Mouse (Mus musculus) stomach, embryonic 15.5 days (tissue): ENCODE results near the gene Palm. TPM values are rescaled to one million over a fixed set of nuclear protein-coding genes. Genes with fewer than 3 reads are reported as not detected.
A peak's percentile ranks its signal among the peaks of the same experiment; 100 is the strongest.

Experiments
- ATAC-seq: fragments of 200-750 bp; cut with Nextera tagmentation; 2 replicates; pipeline ENCODE4 v1.8.0; 2017; ENCODE audit warnings: low read depth, moderate number of reproducible peaks, moderate TSS enrichment; ENCODE audit not compliant: insufficient read depth, low FRiP score
- H3K27ac ChIP-seq: fragments of 300-500 bp; sonication (generic); 2 replicates; pipeline ENCODE4 v1.5.1; 2015; ENCODE audit warnings: mild to moderate bottlenecking, inconsistent platforms
- H3K27me3 ChIP-seq: fragments of 300-500 bp; sonication (generic); replicated peaks from 2 replicates; pipeline ENCODE4 v1.6.1; 2015; ENCODE audit warnings: inconsistent platforms
- H3K36me3 ChIP-seq: fragments of 300-500 bp; sonication (generic); 2 replicates; pipeline ENCODE4 v1.6.1; 2015; ENCODE audit warnings: inconsistent platforms
- H3K4me1 ChIP-seq: fragments of 300-500 bp; sonication (generic); 2 replicates; pipeline ENCODE4 v1.6.1; 2015; ENCODE audit warnings: inconsistent platforms
- H3K4me2 ChIP-seq: fragments of 300-500 bp; sonication (generic); 2 replicates; pipeline ENCODE4 v1.6.1; 2015; ENCODE audit warnings: mild to moderate bottlenecking, inconsistent platforms
- H3K4me3 ChIP-seq: fragments of 300-500 bp; sonication (generic); replicated peaks from 2 replicates; pipeline ENCODE4 v1.5.1; 2015; ENCODE audit warnings: inconsistent platforms
- H3K9ac ChIP-seq: fragments of 300-500 bp; sonication (generic); 2 replicates; pipeline ENCODE4 v1.6.1; 2015; ENCODE audit warnings: inconsistent platforms
- H3K9me3 ChIP-seq: fragments of 300-500 bp; sonication (generic); 2 replicates; pipeline ENCODE4 v1.6.1; 2016; ENCODE audit warnings: inconsistent platforms
- WGBS: fragments of 180-500 bp; shearing (Covaris S2); methylation state at CpG from one replicate; pipeline ENCODE4 v1.1.7; 2015; 5-methylcytosine and 5-hydroxymethylcytosine counted together
- polyA plus RNA-seq: library from polyadenylated mRNA; unstranded; fragments of >200 nt; fragmentation: Nextera tagmentation; extraction: Ambion mirVana; gene quantifications from 2 replicates; pipeline ENCODE4 v1.2.1, GENCODE M21; 2015

Gene Palm
- polyA plus RNA-seq, 1 experiment from 2014 or later: 54.1 TPM

DNA sequence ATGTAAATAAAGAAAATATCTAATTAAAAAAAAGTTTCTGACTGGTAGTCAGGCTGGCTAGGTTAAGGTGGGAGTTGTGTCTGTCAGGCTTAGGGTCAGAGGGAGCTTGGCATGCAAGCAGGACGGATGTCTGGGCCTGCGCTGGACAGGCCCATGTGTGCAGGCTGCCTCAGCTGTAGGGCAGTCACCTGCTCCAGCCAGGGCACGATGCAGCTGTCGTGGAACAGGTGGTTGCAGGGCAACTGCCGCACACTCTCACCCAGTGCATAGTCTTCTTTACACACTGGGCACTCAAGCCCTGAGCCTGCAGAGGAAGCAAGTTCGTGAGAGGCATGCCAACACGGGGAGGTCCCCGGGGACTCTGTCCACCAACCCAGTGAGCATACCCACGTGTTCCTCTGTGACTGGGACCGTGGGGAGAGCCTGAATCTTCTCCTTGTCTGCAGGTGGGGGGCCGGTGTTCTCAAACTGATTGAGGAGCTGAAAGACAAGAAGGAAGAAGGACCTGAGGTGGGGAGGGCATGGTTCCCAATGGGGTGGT, 32.7 kb upstream of the Palm start:
- Histone ChIP-seq H3K27me3 (no peaks in the 10 kb centered on the region), H3K9me3 (no peaks in the 10 kb centered on the region), H3K9ac (no peak overlapping the region), H3K4me2 (no peak overlapping the region), H3K4me1 (peaks cover 22% of the 10 kb centered on the region), H3K36me3 (peaks cover 45% of the 10 kb centered on the region), H3K27ac (no peak overlapping the region), H3K4me3 (no peak overlapping the region)
- no peak for ATAC-seq
- WGBS: 88% methylated on average over 11 of the region's 11 CpGs

DNA sequence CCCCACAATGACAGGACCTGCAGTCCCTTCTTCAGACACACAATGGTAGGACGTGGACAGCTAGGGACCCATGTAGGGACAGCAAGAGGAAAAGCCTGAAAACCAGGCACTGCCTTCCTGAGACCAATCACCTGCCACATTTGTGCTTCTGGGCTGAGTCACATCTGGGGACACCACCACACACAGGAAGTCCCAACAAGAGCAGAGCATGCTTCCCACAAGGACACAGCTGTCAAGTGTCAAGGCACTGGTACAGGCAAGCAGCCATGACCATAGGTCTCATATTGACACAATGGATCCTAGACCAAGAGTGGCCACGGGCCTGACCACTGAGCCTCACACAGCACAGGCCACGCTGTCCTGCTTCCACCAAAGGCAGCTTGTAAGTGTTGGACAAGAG, 30.5 kb upstream of the Palm start:
- ATAC-seq: no peak
- Histone ChIP-seq H3K4me2 (no peak overlapping the region), H3K4me1 (peaks cover 27% of the 10 kb centered on the region), H3K27ac (no peak overlapping the region), H3K4me3 (no peak overlapping the region), H3K36me3 (peaks cover 31% of the 10 kb centered on the region), H3K9me3 (no peaks in the 10 kb centered on the region), H3K27me3 (no peaks in the 10 kb centered on the region), H3K9ac (no peak overlapping the region)
- 82% methylated on average over 3 of the region's 3 CpGs for WGBS

DNA sequence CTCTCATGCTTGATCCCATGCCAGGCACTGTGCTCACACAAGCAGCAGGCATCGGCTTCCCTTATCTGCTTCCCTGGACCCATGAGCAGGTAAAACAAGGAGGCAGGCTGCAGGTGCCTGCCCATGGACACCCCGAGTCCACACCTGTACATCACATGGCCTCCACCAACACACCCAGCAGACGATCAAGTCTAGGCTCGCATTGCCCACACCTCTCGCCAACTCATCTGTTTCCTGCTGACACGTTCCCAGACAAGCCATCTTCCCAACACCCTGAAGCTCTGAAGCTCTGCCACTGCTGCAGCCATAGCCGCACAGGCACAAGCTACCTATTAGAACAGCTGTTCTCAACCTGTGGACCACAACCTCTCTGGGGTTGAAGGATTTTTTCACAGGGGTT, 29.1 kb upstream of the Palm start:
- H3K9ac ChIP-seq: no peak overlapping the region
- no peak for ATAC-seq
- WGBS: 70% methylated on average over 7 of the region's 7 CpGs

DNA sequence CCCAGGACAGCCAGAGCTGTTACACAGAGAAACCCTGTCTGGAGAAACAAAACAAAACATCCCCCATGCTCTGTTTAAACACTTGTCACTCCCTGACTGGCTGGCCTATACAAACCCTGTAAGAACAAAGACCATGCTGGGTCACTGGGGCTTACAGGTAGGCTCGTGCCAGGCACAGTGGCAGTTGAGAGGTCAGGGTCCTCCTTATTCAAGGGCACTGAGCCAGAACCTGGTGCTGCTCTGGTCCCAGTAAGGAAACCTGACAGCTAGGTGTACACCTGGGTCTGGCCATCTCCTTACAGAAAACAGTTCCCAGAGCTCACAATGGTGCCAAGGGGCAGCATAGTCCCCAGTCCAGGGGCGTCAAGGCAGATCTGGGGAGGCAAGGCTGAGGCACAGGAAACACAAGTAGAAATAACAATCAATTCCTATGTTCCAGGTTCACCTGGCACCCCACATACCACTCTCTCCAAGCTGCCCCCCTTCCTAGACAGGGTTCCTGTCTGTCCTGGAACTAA, 28.1 kb upstream of the Palm start:
- 65% methylated on average over 2 of the region's 2 CpGs for WGBS
- Histone ChIP-seq H3K9me3 (no peaks in the 10 kb centered on the region), H3K27me3 (no peaks in the 10 kb centered on the region), H3K36me3 (peaks cover 17% of the 10 kb centered on the region), H3K9ac (peak overlapping the region; percentile 30; the same call in 1 of the 2 replicates), H3K4me3 (peak overlapping the region; percentile 91), H3K4me1 (peaks cover 35% of the 10 kb centered on the region), H3K4me2 (peak overlapping the region; percentile 80), H3K27ac (no peak overlapping the region)
- no peak for ATAC-seq

More for the DNA sequence above, 29.1 kb upstream of the Palm start:
- no peak overlapping the region for H3K4me2 ChIP-seq
- H3K4me3 ChIP-seq: no peak overlapping the region
- H3K27me3 ChIP-seq: no peaks in the 10 kb centered on the region
- H3K4me1 ChIP-seq: peaks cover 35% of the 10 kb centered on the region
- H3K9me3 ChIP-seq: no peaks in the 10 kb centered on the region
- H3K27ac ChIP-seq: no peak overlapping the region
- H3K36me3 ChIP-seq: peaks cover 19% of the 10 kb centered on the region

DNA sequence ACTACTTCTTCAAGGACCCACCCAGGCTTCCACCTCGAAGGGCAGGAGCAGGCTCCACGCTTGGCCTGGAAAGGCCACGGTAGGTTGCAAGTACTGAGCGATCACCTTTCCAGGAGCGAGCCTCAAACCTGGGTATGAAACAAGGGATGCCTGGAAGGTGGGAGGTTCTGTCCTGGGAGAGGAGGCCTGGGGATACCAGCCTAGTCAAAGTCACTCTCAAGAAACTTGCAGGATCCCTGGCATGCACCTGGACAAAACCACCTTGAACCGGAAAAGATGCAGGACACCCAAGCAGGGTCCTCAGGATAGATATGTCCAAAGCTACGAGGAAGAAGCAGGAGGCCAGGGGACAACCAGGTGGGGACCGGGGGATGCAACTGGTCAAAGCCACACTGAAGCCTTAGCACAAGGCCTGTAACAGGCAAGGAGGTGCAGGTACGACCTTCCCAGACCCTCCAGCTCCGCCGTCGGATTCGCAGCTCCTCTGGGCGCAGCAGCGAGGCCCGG, 27.3 kb upstream of the Palm start:
- Histone ChIP-seq H3K27ac (peak overlapping the region; percentile 95), H3K9ac (peak overlapping the region; percentile 94), H3K4me1 (peaks cover 35% of the 10 kb centered on the region), H3K27me3 (no peaks in the 10 kb centered on the region), H3K4me2 (peak overlapping the region; percentile 80), H3K4me3 (peak overlapping the region; percentile 91), H3K36me3 (peaks cover 11% of the 10 kb centered on the region), H3K9me3 (no peaks in the 10 kb centered on the region)
- WGBS: 8% methylated on average over 16 of the region's 16 CpGs
- ATAC-seq: no peak

- no peaks in the 10 kb centered on the region for H3K27me3 ChIP-seq
- WGBS: under 1% methylated on average over 92 of the region's 101 CpGs
- peaks cover 5% of the 10 kb centered on the region for H3K36me3 ChIP-seq
- H3K9me3 ChIP-seq: no peaks in the 10 kb centered on the region
- peaks cover 35% of the 10 kb centered on the region for H3K4me1 ChIP-seq
- peak within 1 kb of the TSS; percentile 80 for H3K4me2 ChIP-seq
- H3K4me3 ChIP-seq: peak within 1 kb of the TSS; percentile 91
- peak; percentile 91 for ATAC-seq
- H3K9ac ChIP-seq: peak within 1 kb of the TSS; percentile 94
- peak within 1 kb of the TSS; percentile 95 for H3K27ac ChIP-seq
These were observed 26.7 kb upstream of the Palm start, which contains the start of gene Rnf126 for GRCm38 (mm10) chr10:79766508-79767325. Gene Rnf126 (minus strand): TSS chr10:79766952.

DNA sequence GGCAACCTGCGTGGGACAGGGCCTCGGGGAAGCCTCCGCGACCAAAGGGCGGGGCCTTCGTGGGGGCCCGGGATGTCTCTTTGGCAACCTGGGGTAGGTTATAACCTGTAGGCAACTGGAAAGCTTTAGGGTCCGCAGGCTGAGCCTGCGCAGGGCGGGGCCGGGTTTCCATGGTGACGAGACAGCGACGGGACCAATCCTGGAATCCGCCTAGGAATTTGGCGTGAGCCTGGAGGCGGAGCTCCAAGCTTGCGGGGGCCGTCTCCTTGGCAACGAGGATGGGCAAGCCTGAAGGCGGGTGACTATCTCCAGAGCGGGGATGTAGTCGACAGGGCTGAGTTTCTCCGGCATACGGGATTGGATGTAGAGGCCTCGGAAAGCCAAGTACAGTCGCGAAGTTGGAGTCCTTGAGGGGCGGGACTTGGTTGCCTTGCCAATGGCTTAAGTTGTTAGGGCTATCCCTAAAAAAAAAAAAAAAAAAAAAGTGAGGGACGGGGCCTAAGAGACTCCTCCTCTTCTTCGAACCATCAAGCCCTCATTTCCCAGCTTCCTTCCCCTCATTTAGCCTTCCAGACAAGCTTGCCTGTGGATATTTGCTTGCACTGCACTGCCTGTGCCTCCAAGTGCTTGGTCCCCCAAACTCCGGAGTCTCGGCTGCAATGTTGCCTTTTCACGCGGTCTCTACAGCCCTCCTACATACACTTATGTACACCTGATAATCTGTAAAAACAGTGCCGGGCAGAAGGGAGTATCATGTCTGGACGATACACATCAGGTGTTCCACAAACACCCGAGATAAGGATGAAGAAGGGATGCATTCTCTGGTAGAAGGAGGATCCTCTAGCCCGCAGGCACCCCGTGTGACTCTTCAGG, 25.8 kb upstream of the Palm start:
- peak overlapping the region; percentile 91 for H3K4me3 ChIP-seq
- no peaks in the 10 kb centered on the region for H3K9me3 ChIP-seq
- WGBS: 9% methylated on average over 40 of the region's 40 CpGs
- no peaks in the 10 kb centered on the region for H3K27me3 ChIP-seq
- peak overlapping the region; percentile 95 for H3K27ac ChIP-seq
- no peaks in the 10 kb centered on the region for H3K36me3 ChIP-seq
- peak; percentile 77 for ATAC-seq
- H3K4me1 ChIP-seq: peaks cover 35% of the 10 kb centered on the region
- peak overlapping the region; percentile 33; the same call in 1 of the 2 replicates for H3K9ac ChIP-seq
- peak overlapping the region; percentile 80 for H3K4me2 ChIP-seq

DNA sequence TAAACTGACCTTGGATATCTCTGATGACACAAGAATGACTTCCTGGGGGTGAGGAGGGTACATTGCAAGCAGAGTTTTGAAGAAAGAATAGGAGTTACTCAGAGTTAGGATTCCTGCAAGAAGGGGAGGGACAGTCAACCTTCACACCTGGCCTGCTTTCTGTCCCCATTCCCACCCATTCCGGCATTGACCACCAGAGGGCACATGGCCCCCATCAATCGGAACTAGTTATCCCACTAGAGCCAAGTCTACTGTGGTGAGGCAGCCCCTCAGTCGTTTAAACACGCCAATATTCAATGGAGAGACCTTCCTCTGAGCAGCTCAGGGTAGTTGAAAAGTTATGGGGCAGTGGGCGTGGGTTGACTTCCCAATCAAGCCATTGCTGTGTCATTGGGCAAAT, 25.0 kb upstream of the Palm start:
- Histone ChIP-seq H3K4me1 (peaks cover 34% of the 10 kb centered on the region), H3K9ac (no peak overlapping the region), H3K9me3 (no peaks in the 10 kb centered on the region), H3K27me3 (no peaks in the 10 kb centered on the region), H3K27ac (no peak overlapping the region; the same call in 1 of the 2 replicates), H3K36me3 (no peaks in the 10 kb centered on the region), H3K4me3 (no peak overlapping the region), H3K4me2 (peak overlapping the region; percentile 25; the same call in 1 of the 2 replicates)
- ATAC-seq: no peak
- 2% methylated on average over 5 of the region's 5 CpGs for WGBS

DNA sequence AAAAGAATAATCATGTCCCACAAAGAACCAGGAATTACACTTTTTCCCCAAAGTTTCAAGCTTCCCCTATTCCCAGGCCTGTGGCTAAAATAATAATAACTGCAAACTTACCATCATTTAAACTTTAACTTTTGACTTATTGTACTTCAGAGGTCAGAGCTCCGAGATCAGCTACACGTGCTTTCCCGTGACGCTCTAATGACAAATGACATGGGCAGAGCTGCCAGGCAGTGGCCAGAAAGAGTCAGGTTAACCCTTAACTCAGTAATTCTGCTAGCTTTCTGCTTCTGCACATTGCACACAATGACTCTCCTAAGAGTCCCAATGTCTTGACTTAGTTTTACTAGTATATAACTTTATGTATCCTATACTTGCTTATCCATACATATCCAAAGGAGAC, 24.0 kb upstream of the Palm start:
- no peaks in the 10 kb centered on the region for H3K36me3 ChIP-seq
- H3K9me3 ChIP-seq: no peaks in the 10 kb centered on the region
- 28% methylated on average over 4 of the region's 4 CpGs for WGBS
- no peaks in the 10 kb centered on the region for H3K27me3 ChIP-seq
- H3K4me3 ChIP-seq: no peak overlapping the region
- no peak overlapping the region for H3K9ac ChIP-seq
- no peak for ATAC-seq
- no peak overlapping the region for H3K27ac ChIP-seq
- peaks cover 25% of the 10 kb centered on the region for H3K4me1 ChIP-seq
- H3K4me2 ChIP-seq: no peak overlapping the region

- Histone ChIP-seq H3K9me3 (no peaks in the 10 kb centered on the region), H3K4me3 (no peak overlapping the region), H3K4me2 (no peak overlapping the region), H3K27ac (no peak overlapping the region), H3K27me3 (no peaks in the 10 kb centered on the region), H3K9ac (no peak overlapping the region), H3K36me3 (no peaks in the 10 kb centered on the region), H3K4me1 (peaks cover 18% of the 10 kb centered on the region)
- WGBS: 92% methylated on average over 3 of the region's 3 CpGs
- no peak for ATAC-seq
These were observed 21.1 kb upstream of the Palm start for GRCm38 (mm10) chr10:79772320-79772719.

GRCm38 (mm10) chr10:79773208-79773607, 20.2 kb upstream of the Palm start:
- whole genome bisulfite sequencing: 84% methylated on average over 2 of the region's 2 CpGs

More at GRCm38 (mm10) chr10:79773208-79773607, 20.2 kb upstream of the Palm start:
- no peak for ATAC-seq
- Histone ChIP-seq H3K4me1 (peaks cover 21% of the 10 kb centered on the region), H3K9me3 (no peaks in the 10 kb centered on the region), H3K4me3 (no peak overlapping the region), H3K36me3 (no peaks in the 10 kb centered on the region), H3K27ac (no peak overlapping the region), H3K27me3 (no peaks in the 10 kb centered on the region), H3K9ac (no peak overlapping the region), H3K4me2 (no peak overlapping the region)
